Mouse (Mus musculus) 3T3-L1 (cell line): ENCODE results near the gene Gm36864.
"Not testable (repeated sequence)": the region's sequence is repeated elsewhere in the genome, so short reads cannot be mapped to it uniquely, and the experiment has no call there.

Source experiments
- DNase-seq: peaks from one replicate; pipeline ENCODE4 v3.0.0-alpha.2; 2015; ENCODE audit warnings: low read depth, low spot score

Gm36864 gene

GRCm38 (mm10) chr7:44235909-44236308 is at the start of gene Gm36864:
Gene Gm36864, plus strand, starts transcription at chr7:44236177.
- DNase-seq: no peak

- not testable (repeated sequence) for DNase-seq
Measured at GRCm38 (mm10) chr7:44186516-44186915, 49.5 kb upstream of the Gm36864 start.

GRCm38 (mm10) chr7:44187936-44188335 is 48.0 kb upstream of the Gm36864 start, which contains the start of gene Klk1b24:
Gene Klk1b24, plus strand, starts transcription at chr7:44188236.
- not testable (repeated sequence) for DNase-seq

GRCm38 (mm10) chr7:44193466-44193865 is 42.5 kb upstream of the Gm36864 start:
- not testable (repeated sequence) for DNase-seq

GRCm38 (mm10) chr7:44197891-44198290 is 38.1 kb upstream of the Gm36864 start, which contains the start of gene Klk1b3:
Gene Klk1b3, plus strand, starts transcription at chr7:44198191.
- DNase-seq: no peak

GRCm38 (mm10) chr7:44207135-44207534 is 28.8 kb upstream of the Gm36864 start, which contains the start of gene Klk1b4:
Gene Klk1b4, plus strand, starts transcription at chr7:44207435.
- not testable (repeated sequence) for DNase-seq

- no peak for DNase-seq
Measured at GRCm38 (mm10) chr7:44208307-44208706, 27.7 kb upstream of the Gm36864 start.

- DNase-seq: no peak
Measured at GRCm38 (mm10) chr7:44215645-44216044, 20.3 kb upstream of the Gm36864 start, which contains the start of gene Klk1b5. Gene Klk1b5, plus strand, starts transcription at chr7:44215945.

- not testable (repeated sequence) for DNase-seq
Measured at GRCm38 (mm10) chr7:44221601-44222000, 14.4 kb upstream of the Gm36864 start.

- DNase-seq: not testable (repeated sequence)
Measured at GRCm38 (mm10) chr7:44222335-44222734, 13.6 kb upstream of the Gm36864 start.

GRCm38 (mm10) chr7:44225076-44225475 is 10.9 kb upstream of the Gm36864 start, which contains the start of gene Klk1:
Gene Klk1, plus strand, starts transcription at chr7:44225360.
- no peak for DNase-seq

GRCm38 (mm10) chr7:44239913-44240312 is 3.9 kb downstream of the Gm36864 start:
- DNase-seq: no peak

- DNase-seq: no peak
Measured at GRCm38 (mm10) chr7:44240712-44241111, 4.7 kb downstream of the Gm36864 start.

- no peak for DNase-seq
Measured at GRCm38 (mm10) chr7:44241163-44241562, 5.2 kb downstream of the Gm36864 start.

GRCm38 (mm10) chr7:44244080-44244479 is 8.1 kb downstream of the Gm36864 start:
- no peak for DNase-seq

GRCm38 (mm10) chr7:44246055-44246983 is 10.3 kb downstream of the Gm36864 start, which contains the start of the genes 1700028J19Rik and 2410002F23Rik:
Gene 1700028J19Rik, minus strand, starts transcription at chr7:44246695.
Gene 2410002F23Rik, plus strand, starts transcription at chr7:44246722.
- peak; percentile 82 for DNase-seq

- peak; percentile 51 for DNase-seq
Measured at GRCm38 (mm10) chr7:44246984-44247470, 11.1 kb downstream of the Gm36864 start.

GRCm38 (mm10) chr7:44247971-44248370 is 12.0 kb downstream of the Gm36864 start:
- DNase-seq: no peak

- DNase-seq: no peak
Measured at GRCm38 (mm10) chr7:44249248-44249647, 13.3 kb downstream of the Gm36864 start.

- not testable (repeated sequence) for DNase-seq
Measured at GRCm38 (mm10) chr7:44250732-44251275, 14.8 kb downstream of the Gm36864 start.

GRCm38 (mm10) chr7:44253023-44253616 is 17.1 kb downstream of the Gm36864 start:
- no peak for DNase-seq

GRCm38 (mm10) chr7:44254930-44255329 is 19.0 kb downstream of the Gm36864 start:
- no peak for DNase-seq
